Mouse (Mus musculus): ENCODE results near the gene Mlh3. TPM values are rescaled to one million over a fixed set of nuclear protein-coding genes. Genes with fewer than 3 reads are reported as not detected.

Gene Mlh3
- polyA plus RNA-seq, 1 experiment: 15.7 TPM

DNA sequence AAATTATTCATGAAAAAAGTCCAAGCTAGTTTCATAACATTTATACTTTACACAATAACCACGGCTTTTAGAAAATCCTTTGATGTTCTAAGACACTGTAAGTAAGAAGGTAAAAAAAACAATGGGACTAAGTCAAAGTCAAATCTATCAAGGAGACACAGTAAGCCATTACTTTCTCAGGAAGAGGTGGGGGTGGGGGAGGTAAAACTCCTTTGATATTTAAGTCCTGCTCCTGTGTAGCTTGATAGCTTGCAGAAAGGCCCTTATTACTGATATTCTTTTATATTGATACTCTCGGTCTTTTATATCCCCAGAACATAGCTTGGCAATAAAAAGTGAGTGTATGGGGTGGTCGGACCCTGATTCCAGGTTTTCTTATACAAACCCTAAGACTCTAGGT lies 578 bp downstream of the Mlh3 start:
- no peaks in the 10 kb centered on the region for H3K27me3 ChIP-seq (ENCODE audit: control insufficient read depth, insufficient read depth, low read length, poor library complexity, severe bottlenecking)
- no peaks in the 10 kb centered on the region; the same call in none of the 2 replicates for H3K36me3 ChIP-seq (ENCODE audit: control insufficient read depth, insufficient read depth, low read length, poor library complexity, severe bottlenecking)
- H3K4me3 ChIP-seq (ENCODE audit: low read depth, low read length): peak overlapping the region; percentile 59
- H3K9me3 ChIP-seq (replicated peaks; ENCODE audit: control insufficient read depth, insufficient read depth, low read length, poor library complexity, severe bottlenecking): 0 out of 2 replicates have a peak, but pooled peaks cover 3% of the 10 kb centered on the region
- peak overlapping the region; percentile 78 for H3K9ac ChIP-seq (ENCODE audit: low read depth, poor library complexity, severe bottlenecking)
- H3K4me1 ChIP-seq (ENCODE audit: control insufficient read depth, insufficient read depth, low read length): peaks cover 4% of the 10 kb centered on the region
- H3K27ac ChIP-seq (ENCODE audit: insufficient read depth, low read length): peak overlapping the region; percentile 99
- TF ChIP-seq POLR2A (IDR thresholded peaks at IDR 0.05; ENCODE audit: insufficient read depth, low read length) (no peak), CTCF (IDR thresholded peaks at IDR 0.05; ENCODE audit: low read depth, low read length) (no peak), EP300 (IDR thresholded peaks at IDR 0.05; ENCODE audit: insufficient read depth, low read depth, low read length) (no peak)

DNA sequence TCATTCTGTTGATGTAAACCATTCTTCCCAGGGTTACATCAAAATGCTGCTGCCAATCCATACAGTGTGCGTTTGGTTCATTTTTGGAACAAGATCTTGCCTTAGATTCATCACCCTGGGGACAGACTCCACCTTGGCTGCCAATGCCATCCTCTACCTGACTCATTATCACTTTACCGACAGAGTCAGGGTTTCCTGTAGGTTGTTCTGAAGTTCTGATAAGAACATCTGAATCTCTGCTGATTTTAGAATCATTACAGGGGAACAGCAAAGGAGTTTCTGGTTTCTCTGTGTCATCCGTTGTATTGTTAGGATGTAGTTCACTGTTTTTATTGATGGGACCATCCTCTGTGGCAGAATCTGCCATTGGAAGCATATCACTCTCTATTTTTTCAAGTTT lies 4.2 kb downstream of the Mlh3 start:
- Histone ChIP-seq H3K27me3 (ENCODE audit: control insufficient read depth, insufficient read depth, low read length, poor library complexity, severe bottlenecking) (no peaks in the 10 kb centered on the region), H3K27ac (ENCODE audit: insufficient read depth, low read length) (no peak overlapping the region), H3K4me3 (ENCODE audit: low read depth, low read length) (no peak overlapping the region), H3K9me3 (replicated peaks; ENCODE audit: control insufficient read depth, insufficient read depth, low read length, poor library complexity, severe bottlenecking) (0 out of 2 replicates have a peak, but pooled peaks cover 3% of the 10 kb centered on the region), H3K9ac (ENCODE audit: low read depth, poor library complexity, severe bottlenecking) (no peak overlapping the region), H3K36me3 (ENCODE audit: control insufficient read depth, insufficient read depth, low read length, poor library complexity, severe bottlenecking) (no peaks in the 10 kb centered on the region; the same call in 1 of the 2 replicates), H3K4me1 (ENCODE audit: control insufficient read depth, insufficient read depth, low read length) (peaks cover 1% of the 10 kb centered on the region)
- TF ChIP-seq EP300 (IDR thresholded peaks at IDR 0.05; ENCODE audit: insufficient read depth, low read depth, low read length) (no peak), POLR2A (IDR thresholded peaks at IDR 0.05; ENCODE audit: insufficient read depth, low read length) (no peak), CTCF (IDR thresholded peaks at IDR 0.05; ENCODE audit: low read depth, low read length) (no peak)

DNA sequence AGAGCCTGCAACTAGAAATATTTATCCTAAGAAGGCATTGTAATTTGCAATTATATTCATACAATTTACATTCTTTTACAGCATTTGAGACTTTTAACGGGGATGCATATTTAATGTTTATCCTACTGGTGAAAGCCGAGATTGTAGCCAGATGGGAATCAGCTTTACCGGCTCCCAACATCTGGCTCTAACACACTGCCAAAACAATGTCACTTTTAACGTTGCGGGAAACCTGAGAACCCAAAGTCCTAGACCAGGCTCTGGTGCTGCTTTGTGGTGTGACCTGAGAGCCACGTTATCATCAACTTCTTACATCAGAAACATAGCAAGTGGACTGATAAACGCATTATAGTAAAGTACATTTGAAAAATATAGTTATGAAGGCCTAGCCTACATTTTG lies 5.5 kb downstream of the Mlh3 start:
- Histone ChIP-seq H3K27ac (ENCODE audit: insufficient read depth, low read length) (no peak overlapping the region), H3K4me1 (ENCODE audit: control insufficient read depth, insufficient read depth, low read length) (peaks cover 1% of the 10 kb centered on the region), H3K9me3 (replicated peaks; ENCODE audit: control insufficient read depth, insufficient read depth, low read length, poor library complexity, severe bottlenecking) (0 out of 2 replicates have a peak, but pooled peaks cover 3% of the 10 kb centered on the region), H3K27me3 (ENCODE audit: control insufficient read depth, insufficient read depth, low read length, poor library complexity, severe bottlenecking) (no peaks in the 10 kb centered on the region), H3K4me3 (ENCODE audit: low read depth, low read length) (no peak overlapping the region), H3K9ac (ENCODE audit: low read depth, poor library complexity, severe bottlenecking) (no peak overlapping the region), H3K36me3 (ENCODE audit: control insufficient read depth, insufficient read depth, low read length, poor library complexity, severe bottlenecking) (no peaks in the 10 kb centered on the region; the same call in 1 of the 2 replicates)
- no peak for TF ChIP-seq POLR2A (IDR thresholded peaks at IDR 0.05; ENCODE audit: insufficient read depth, low read length)
- TF ChIP-seq EP300 (IDR thresholded peaks at IDR 0.05; ENCODE audit: insufficient read depth, low read depth, low read length): no peak
- no peak for TF ChIP-seq CTCF (IDR thresholded peaks at IDR 0.05; ENCODE audit: low read depth, low read length)

DNA sequence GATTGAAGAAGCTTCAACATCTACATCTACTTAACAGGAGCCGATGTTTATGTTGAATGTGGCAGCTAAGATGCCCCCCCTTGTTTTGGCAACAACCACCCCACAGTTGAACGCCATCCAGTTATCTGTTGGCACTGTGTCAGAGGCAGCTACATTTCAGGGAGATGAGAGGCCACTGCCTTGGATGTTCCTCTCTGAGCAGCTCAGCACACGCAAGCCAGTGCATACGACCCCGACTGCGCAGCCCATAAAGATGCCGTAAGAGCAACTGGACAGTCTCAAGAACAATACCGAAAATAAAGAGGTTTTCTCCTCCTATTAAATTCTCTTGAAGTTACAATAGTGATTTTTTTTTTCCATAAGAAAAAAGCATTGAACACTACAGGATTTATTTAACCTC lies 5.9 kb downstream of the Mlh3 start:
- 0 out of 2 replicates have a peak, but pooled peaks cover 3% of the 10 kb centered on the region for H3K9me3 ChIP-seq (replicated peaks; ENCODE audit: control insufficient read depth, insufficient read depth, low read length, poor library complexity, severe bottlenecking)
- H3K27ac ChIP-seq (ENCODE audit: insufficient read depth, low read length): no peak overlapping the region
- H3K36me3 ChIP-seq (ENCODE audit: control insufficient read depth, insufficient read depth, low read length, poor library complexity, severe bottlenecking): no peaks in the 10 kb centered on the region; the same call in 1 of the 2 replicates
- no peaks in the 10 kb centered on the region for H3K27me3 ChIP-seq (ENCODE audit: control insufficient read depth, insufficient read depth, low read length, poor library complexity, severe bottlenecking)
- H3K9ac ChIP-seq (ENCODE audit: low read depth, poor library complexity, severe bottlenecking): no peak overlapping the region
- no peak for TF ChIP-seq EP300 (IDR thresholded peaks at IDR 0.05; ENCODE audit: insufficient read depth, low read depth, low read length)
- TF ChIP-seq CTCF (IDR thresholded peaks at IDR 0.05; ENCODE audit: low read depth, low read length): no peak
- no peak for TF ChIP-seq POLR2A (IDR thresholded peaks at IDR 0.05; ENCODE audit: insufficient read depth, low read length)
- peaks cover 1% of the 10 kb centered on the region for H3K4me1 ChIP-seq (ENCODE audit: control insufficient read depth, insufficient read depth, low read length)
- H3K4me3 ChIP-seq (ENCODE audit: low read depth, low read length): no peak overlapping the region

- Histone ChIP-seq H3K36me3 (ENCODE audit: control insufficient read depth, insufficient read depth, low read length, poor library complexity, severe bottlenecking) (peaks cover 2% of the 10 kb centered on the region), H3K27me3 (ENCODE audit: control insufficient read depth, insufficient read depth, low read length, poor library complexity, severe bottlenecking) (no peaks in the 10 kb centered on the region), H3K9ac (ENCODE audit: low read depth, poor library complexity, severe bottlenecking) (no peak overlapping the region), H3K27ac (ENCODE audit: insufficient read depth, low read length) (no peak overlapping the region), H3K9me3 (replicated peaks; ENCODE audit: control insufficient read depth, insufficient read depth, low read length, poor library complexity, severe bottlenecking) (0 out of 2 replicates have a peak, but pooled peaks cover under 1% of the 10 kb centered on the region), H3K4me1 (ENCODE audit: control insufficient read depth, insufficient read depth, low read length) (peaks cover 1% of the 10 kb centered on the region), H3K4me3 (ENCODE audit: low read depth, low read length) (no peak overlapping the region)
- TF ChIP-seq CTCF (IDR thresholded peaks at IDR 0.05; ENCODE audit: low read depth, low read length) (no peak), POLR2A (IDR thresholded peaks at IDR 0.05; ENCODE audit: insufficient read depth, low read length) (no peak), EP300 (IDR thresholded peaks at IDR 0.05; ENCODE audit: insufficient read depth, low read depth, low read length) (no peak)
These were observed 7.2 kb downstream of the Mlh3 start for GRCm38 (mm10) chr12:85263190-85263589.

DNA sequence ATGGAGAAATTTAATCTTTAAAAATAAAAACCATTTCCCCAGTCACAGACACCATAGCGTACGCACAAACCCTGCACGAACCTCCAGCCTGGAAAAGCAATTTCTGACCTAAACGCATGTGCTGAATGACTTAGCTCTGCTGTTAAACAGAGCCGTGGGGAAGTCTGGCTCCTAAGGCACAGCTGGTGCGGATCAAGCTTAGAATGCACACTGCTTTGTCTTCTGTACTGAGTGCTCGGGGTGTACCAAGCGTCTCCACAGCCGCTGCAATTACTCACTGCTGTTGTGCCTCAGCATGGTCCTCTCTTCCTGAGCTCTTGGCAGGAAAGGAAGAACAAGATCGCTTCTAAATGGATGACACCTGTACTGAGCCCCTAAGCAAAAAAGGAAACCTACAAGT lies 7.9 kb downstream of the Mlh3 start:
- peaks cover 2% of the 10 kb centered on the region; the same call in 1 of the 2 replicates for H3K36me3 ChIP-seq (ENCODE audit: control insufficient read depth, insufficient read depth, low read length, poor library complexity, severe bottlenecking)
- TF ChIP-seq CTCF (IDR thresholded peaks at IDR 0.05; ENCODE audit: low read depth, low read length) (no peak), POLR2A (IDR thresholded peaks at IDR 0.05; ENCODE audit: insufficient read depth, low read length) (no peak), EP300 (IDR thresholded peaks at IDR 0.05; ENCODE audit: insufficient read depth, low read depth, low read length) (no peak)
- no peak overlapping the region for H3K27ac ChIP-seq (ENCODE audit: insufficient read depth, low read length)
- H3K4me1 ChIP-seq (ENCODE audit: control insufficient read depth, insufficient read depth, low read length): peaks cover 1% of the 10 kb centered on the region
- no peak overlapping the region for H3K9ac ChIP-seq (ENCODE audit: low read depth, poor library complexity, severe bottlenecking)
- no peaks in the 10 kb centered on the region for H3K9me3 ChIP-seq (replicated peaks; ENCODE audit: control insufficient read depth, insufficient read depth, low read length, poor library complexity, severe bottlenecking)
- H3K27me3 ChIP-seq (ENCODE audit: control insufficient read depth, insufficient read depth, low read length, poor library complexity, severe bottlenecking): no peaks in the 10 kb centered on the region
- no peak overlapping the region for H3K4me3 ChIP-seq (ENCODE audit: low read depth, low read length)
